Mouse (Mus musculus) gastrocnemius, adult 2 months (tissue): ENCODE results near the gene Stox2. TPM values are rescaled to one million over a fixed set of nuclear protein-coding genes. Genes with fewer than 3 reads are reported as not detected.

Experiments
- DNase-seq: peaks from one replicate; pipeline ENCODE4 v3.0.0; 2022
- H3K27ac ChIP-seq: fragments of 200-600 bp; 2 replicates; pipeline ENCODE4 v1.8.1; 2022; ENCODE audit warnings: mild to moderate bottlenecking
- H3K4me3 ChIP-seq: fragments of 200-600 bp; 2 replicates; pipeline ENCODE4 v1.8.1; 2022; ENCODE audit warnings: mild to moderate bottlenecking, moderate library complexity
- CTCF ChIP-seq: fragments of 200-600 bp; IDR thresholded peaks from 2 replicates; pipeline ENCODE4 v1.8.1; 2022; ENCODE audit warnings: antibody characterized with exemption, mild to moderate bottlenecking, moderate library complexity
- intact Hi-C: fragments of 180-260 bp; cut with DNase I; formaldehyde crosslinking; loops from one replicate; pipeline ENCODE4 v1.15.1; 2025
- total RNA-seq, 2 experiments: library from RNA; stranded (reverse); gene quantifications; 2 replicates each; pipeline ENCODE4 v1.2.3; 2021

Stox2 gene
- total RNA-seq, 2 experiments from 2014 or later: 7.3 to 9.5 TPM

DNA sequence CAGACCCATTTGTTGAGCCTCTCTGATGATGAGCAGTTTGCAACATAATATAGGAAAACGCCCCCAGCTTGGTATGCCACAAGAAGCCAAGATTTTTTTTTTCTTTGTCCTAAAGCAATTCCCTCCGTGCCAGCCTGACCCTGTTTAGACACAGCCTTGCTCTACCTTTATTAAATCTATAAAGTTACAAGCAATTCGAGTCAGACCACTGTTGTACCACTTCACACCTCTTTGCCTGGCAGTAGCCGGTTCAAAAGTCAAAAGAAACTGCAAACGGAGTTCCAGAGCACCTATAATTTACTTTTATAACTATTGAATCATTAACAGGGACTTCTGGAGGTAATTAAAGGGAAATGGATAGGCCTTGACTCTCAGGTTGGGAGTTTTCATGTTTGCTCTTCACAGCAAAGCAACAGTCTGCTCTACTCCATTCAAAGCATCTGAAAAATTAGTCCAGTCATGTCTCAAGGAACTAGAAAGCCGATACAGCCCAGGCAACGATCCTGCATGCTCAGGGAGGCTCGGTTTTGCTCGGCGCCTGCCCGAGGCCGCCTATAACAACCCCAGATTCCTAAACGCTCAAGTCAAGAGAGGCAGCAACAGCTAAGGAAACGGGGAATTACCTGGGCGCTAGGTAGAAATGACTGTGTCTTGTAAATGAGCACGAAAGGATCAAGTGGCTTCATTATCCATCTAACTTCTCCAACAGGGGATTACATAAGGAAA lies 77.0 kb downstream of the Stox2 start:
- intact Hi-C loops: loop anchor here (5.0 kb wide), 1 partner anchor 157 kb away; no protein-coding TSS in a partner anchor
- Histone ChIP-seq H3K27ac (no peak overlapping the region), H3K4me3 (no peak overlapping the region)

DNA sequence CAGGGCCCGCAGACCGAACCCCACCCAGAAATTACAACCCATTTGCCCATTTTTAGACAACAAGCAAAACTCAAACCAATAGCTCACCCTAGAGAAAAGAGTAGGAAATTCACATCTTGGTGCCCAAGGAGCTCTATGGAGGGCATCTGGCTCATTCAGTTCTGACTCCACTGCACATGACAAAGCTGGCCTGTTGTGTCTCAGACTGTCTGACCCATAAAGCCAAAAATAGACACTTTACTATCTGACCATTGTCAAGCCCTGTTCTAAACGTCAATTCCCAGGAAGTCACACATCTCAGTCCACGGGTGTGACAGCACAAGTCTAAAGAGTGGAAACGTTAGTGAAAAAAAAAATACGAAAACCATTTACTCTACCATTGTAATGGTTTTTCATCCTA lies 79.1 kb downstream of the Stox2 start:
- intact Hi-C loops: loop anchor here (5.0 kb wide), 1 partner anchor 155 kb away; no protein-coding TSS in a partner anchor
- Histone ChIP-seq H3K27ac (no peak overlapping the region), H3K4me3 (no peak overlapping the region)
- DNase-seq: no peak
- no peak for TF ChIP-seq CTCF

More for the DNA sequence above, 77.0 kb downstream of the Stox2 start:
- no peak for DNase-seq
- no peak for TF ChIP-seq CTCF

DNA sequence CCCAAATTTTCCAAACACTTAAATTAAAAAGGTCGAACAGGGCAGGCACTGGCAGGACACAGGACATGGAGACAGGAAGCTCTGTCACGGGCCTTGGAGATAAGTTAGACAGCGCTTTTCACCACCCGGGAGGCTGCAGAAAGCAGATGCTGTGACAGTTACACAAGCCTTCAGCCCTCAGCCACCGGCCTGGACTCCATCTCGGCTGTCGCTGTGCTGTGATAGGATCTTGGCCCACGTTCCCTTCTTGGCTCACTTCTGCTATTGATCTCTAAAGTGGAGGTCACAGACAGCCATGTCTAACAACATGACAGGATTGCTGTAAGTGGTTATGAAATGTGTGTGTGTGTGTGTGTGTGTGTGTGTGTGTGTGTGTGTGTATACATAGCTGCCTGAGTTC lies 82.9 kb downstream of the Stox2 start:
- no peak overlapping the region for H3K27ac ChIP-seq

DNA sequence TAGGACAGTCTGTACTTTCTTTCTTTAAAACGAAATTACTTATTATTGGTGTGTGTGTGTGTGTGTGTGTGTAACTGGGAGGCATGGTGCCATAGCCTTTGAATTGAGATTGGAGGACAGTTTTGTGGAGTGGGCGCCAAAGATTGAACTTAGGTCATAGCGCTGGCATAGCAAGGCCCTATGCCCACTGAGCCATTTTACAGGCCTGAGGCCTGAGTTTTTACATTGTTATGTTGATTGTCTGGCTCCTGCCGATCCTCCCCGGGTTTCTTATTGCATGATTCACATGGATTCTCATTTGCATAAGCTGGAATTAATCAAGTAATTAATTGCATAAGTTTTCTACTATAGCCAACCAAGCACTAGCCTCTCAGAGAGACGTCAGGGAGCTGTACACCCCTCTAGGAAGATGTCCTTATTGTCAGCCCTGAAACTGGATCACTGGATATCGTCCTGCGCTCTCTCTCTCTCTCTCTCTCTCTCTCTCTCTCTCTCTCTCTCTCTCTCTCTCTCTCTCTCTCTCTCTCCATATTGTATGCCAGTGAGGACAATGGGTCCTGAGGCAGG lies 90.7 kb downstream of the Stox2 start:
- no peak for DNase-seq
- Histone ChIP-seq H3K27ac (no peak overlapping the region), H3K4me3 (no peak overlapping the region)
- intact Hi-C loops: no loop called here
- TF ChIP-seq CTCF: no peak

More for the DNA sequence above, 82.9 kb downstream of the Stox2 start:
- no peak overlapping the region for H3K4me3 ChIP-seq
- intact Hi-C loops: no loop called here
- no peak for TF ChIP-seq CTCF
- DNase-seq: no peak

DNA sequence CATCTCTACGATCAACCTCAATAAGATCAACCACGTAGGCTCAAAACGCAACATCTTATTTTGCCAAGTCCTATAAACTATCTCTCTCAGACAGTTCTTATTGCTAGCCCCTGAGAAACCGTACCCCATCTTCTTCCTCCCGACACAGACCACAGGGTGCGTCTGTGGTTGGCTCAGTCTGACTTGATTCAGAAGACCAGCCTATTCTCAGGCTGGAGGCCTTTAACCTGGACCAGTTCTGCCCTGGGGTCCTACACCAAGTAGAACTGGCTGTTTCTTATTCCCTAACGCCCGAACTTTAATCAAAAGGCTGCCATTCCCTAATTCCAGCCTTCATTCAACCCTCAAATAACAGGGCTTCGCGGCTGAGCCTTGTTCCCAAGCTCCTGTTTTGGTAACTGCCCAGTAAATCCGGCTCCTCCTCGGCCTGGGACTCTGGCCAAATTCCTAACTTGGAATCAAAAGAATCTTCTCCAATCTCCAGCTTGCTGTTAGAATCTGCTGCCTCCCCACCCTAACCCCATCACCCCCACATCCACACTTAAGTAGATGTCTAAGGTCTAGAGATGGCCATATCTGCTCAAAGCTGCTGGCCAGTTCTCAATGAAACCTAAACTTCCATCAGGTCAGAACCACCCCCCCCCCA lies 91.5 kb downstream of the Stox2 start:
- intact Hi-C loops: no loop called here
- peak overlapping the region; percentile 38; the same call in 1 of the 2 replicates for H3K27ac ChIP-seq
- no peak for TF ChIP-seq CTCF
- no peak overlapping the region for H3K4me3 ChIP-seq
- DNase-seq: peak; percentile 44

DNA sequence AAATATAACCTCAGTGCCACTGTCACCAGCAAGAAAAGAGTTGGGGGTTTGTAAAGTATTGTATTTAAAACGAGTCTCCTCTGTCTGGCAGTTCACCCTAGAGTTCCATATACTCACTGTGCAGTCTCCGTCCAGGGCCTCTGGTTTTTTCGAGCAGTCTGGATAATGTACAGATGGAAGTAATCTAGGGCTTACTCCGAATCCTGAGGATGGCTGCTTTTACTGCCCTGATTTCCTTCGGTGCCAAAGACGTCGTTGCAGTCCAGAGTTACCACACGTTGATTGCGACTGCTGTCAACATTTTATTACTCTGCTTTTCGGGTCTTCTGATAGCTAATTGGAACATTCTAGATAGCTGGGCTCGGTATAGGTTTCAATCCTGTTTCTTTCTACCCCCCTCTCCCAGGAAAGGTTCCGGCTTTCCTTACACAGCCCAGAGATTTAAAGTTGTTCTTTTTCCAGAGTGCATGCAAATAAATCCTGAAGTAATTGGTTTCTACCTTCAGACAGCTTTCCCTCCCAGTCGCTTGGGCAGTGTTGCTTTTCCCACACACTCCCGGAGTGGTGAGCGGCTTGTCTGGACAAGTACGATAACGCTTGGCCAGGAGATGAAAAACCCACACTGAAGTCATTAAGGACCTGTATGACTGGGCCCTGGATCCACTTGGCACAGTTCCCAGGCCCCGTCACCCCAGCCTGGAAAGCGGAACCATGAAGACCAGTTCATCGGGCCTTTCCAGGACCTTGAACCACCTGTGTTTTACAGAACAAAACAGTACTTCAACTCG lies 94.1 kb downstream of the Stox2 start:
- no peak for TF ChIP-seq CTCF
- intact Hi-C loops: no loop called here

DNA sequence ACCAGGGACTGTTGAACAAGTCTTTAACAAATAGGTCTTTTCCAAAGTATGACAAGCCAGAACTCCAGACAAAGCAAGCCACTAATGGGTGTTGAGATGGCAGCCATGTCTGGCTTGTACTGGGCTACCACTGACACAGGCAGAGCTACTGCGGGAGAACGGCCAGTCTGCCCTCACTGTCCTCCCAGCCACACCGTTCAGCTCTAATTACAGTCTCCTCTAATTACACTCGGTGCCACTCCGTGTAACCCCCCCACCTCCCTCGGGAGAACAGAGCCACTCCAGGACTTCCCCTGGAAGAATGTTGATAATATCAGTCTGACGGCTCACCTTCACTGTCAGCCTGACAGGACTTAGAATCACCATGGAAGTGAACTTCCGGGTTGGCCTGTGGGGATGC lies 97.1 kb downstream of the Stox2 start:
- Histone ChIP-seq H3K4me3 (no peak overlapping the region), H3K27ac (no peak overlapping the region)
- intact Hi-C loops: no loop called here
- TF ChIP-seq CTCF: no peak
- DNase-seq: peak; percentile 30

More for the DNA sequence above, 94.1 kb downstream of the Stox2 start:
- peak overlapping the region; percentile 36 for H3K4me3 ChIP-seq
- H3K27ac ChIP-seq: peak overlapping the region; percentile 46
- peak; percentile 48 for DNase-seq

DNA sequence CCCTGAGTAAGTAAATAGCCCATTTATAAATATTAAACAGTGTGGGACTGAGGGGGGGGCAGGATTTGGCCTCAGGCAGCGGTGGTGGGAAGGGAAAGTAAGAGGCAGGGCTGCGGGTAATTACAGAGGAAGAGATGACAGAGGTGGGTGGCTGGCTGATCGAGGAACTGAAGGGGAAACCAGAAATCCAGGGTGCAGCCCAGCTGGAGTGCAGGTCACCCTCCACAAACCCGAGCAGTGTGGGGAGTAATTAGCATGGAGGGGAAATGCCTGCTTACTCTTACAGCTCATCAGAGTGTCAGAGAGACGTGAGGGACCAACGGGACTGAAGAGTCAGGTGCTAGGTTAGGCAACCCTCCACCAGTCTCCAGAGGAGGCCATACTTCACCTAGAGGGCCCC lies 98.4 kb downstream of the Stox2 start:
- Histone ChIP-seq H3K27ac (no peak overlapping the region), H3K4me3 (no peak overlapping the region)
- no peak for DNase-seq
- no peak for TF ChIP-seq CTCF
- intact Hi-C loops: no loop called here

DNA sequence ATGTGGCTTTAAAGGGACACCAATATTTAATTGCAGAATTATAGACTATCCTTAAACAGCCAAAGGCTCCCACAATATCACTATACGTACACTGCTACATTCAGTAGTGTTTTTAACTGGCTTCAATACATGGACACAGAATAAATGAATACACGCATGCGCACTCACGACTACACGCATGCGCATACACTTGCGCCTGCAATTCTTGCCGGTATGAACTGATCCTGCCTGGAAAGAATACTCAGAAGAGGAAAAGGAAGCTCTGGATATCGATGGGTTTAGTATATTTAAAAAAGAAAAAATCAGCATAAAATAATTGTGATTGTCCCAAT lies 100.4 kb downstream of the Stox2 start:
- Histone ChIP-seq H3K27ac (no peak overlapping the region), H3K4me3 (no peak overlapping the region; the same call in 1 of the 2 replicates)
- no peak for DNase-seq
- intact Hi-C loops: no loop called here
- no peak for TF ChIP-seq CTCF

DNA sequence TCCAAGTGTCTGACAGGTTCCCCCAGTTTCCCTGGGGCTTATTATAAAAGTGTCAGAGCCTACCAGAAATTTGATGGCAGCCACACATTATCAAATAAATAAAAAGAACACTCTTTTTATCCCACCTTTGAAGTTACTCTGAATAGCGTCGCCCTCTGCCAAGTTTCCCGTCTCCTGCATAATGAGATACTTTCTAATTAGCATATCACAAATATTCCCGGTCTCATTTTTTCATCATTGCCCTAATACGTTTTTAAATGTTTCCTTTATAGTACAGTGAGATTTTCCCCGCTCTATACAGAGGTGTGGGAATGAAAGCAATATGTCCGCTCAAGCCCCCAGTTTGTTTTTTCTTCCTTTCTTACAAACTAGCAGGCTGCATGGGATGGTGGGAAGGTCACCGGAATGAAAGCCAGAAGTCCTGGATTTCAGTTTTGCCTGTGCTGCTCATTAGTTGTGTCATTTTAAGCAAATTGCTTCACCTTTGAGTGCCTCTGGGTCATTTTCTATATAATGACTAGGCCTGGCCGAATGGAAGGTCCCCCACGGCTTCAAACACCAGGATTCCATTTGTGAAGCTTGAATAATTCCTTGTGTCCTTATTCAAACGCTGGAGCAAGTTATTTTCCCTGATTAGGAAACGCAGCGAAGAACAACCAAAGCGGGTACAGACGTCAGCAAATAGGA lies 100.9 kb downstream of the Stox2 start:
- no peak for DNase-seq
- intact Hi-C loops: no loop called here
- no peak for TF ChIP-seq CTCF
- H3K4me3 ChIP-seq: peak overlapping the region; percentile 32; the same call in 1 of the 2 replicates
- peak overlapping the region; percentile 16; the same call in 1 of the 2 replicates for H3K27ac ChIP-seq

DNA sequence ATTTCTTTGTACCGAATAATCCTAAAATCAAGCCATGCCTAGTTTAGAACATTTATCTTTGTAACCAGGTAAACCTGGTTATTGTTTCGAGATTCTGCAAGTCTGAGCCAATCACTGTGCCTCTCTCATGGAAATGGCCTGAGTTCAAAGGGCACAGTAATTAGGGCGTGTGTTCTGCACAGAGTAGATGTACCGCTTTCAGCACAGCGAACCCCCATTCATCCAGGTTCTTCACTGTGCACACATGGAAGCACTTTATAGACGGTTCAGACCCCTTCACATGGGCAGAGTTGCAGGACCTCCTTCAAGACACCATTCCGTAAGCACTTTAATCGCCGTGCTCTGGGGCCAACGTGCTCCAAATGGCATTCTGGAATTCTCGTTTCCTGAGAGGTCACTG lies 104.7 kb downstream of the Stox2 start:
- DNase-seq: no peak
- Histone ChIP-seq H3K27ac (no peak overlapping the region), H3K4me3 (no peak overlapping the region)
- TF ChIP-seq CTCF: no peak
- intact Hi-C loops: no loop called here

DNA sequence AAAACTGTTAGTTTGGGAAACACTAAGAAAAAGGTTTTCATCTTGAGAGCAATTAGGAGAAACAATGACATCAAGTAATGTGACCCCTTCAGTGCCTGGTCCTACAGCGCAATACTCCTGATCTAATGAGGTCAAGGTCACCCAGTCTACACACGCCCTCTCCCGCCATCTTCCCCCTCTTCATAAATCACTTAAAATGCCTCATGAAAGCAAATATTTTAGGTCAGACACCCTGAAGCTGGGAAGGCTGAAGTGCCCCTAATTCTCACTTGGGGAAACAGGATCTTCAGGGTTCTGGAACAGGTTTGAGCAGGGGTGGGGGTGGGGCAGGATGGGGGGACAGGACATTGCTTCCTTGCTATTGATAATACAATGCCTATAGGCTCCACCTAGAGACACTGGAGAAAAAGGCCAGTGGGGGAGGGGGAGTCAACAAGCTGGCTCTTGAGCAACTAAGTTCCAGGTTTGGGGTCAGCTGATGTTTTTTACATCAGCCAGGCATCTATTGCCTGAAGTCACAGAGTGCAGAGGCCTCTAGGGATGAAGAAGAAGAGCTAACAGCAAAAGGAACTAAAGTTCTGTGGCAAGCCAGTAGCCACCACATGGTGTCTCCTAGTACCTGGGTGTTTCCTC lies 107.4 kb downstream of the Stox2 start:
- no peak for DNase-seq
- no peak for TF ChIP-seq CTCF
- Histone ChIP-seq H3K4me3 (no peak overlapping the region), H3K27ac (no peak overlapping the region)
- intact Hi-C loops: no loop called here
